Mouse (Mus musculus): ENCODE data around the gene Apol9b.
"Not testable (repeated sequence)": the region's sequence is repeated elsewhere in the genome, so short reads cannot be mapped to it uniquely, and the experiment has no call there.

DNA sequence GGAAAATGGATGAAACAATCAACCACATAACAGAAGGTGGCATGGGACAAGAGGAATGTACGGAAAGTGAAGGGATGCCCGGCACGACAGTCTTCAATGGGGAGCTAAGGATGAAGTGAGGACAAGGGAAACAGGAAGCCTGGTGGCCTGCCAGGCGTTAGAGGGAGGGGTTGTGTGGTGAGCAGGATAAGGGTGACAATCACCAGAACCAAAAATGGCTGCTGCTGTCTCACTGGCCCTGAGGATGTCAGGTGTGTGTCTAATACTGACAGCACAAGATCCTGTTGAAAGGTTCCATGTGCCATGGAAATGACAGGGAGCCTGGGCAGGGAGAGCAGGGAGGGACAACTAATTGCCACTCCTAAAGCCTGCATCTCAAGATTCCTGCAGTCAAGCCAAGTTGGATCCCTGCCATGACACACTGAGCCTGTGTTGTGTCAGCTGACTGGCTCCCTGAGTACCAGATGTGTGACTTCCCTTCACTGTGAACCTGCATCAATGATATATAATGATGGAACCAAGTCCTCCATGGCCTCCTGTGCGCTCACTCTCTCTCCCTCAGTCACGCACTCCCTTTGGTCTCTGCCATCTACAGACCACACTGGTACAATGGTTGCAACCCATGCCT, 3.3 kb upstream of the Apol9b start:
- not testable (repeated sequence) for TF ChIP-seq POLR2A, CTCF (IDR thresholded peaks at IDR 0.05; ENCODE audit: extremely low read depth, insufficient read depth, low read length)
